Mouse (Mus musculus) midbrain, embryonic 16.5 days (tissue): ENCODE data around the gene Rab11fip3. TPM values are rescaled to one million over a fixed set of nuclear protein-coding genes. Genes with fewer than 3 reads are reported as not detected.

Experiments used
- ATAC-seq: fragments of 200-750 bp; cut with Nextera tagmentation; 2 replicates; pipeline ENCODE4 v1.8.0; 2017; ENCODE audit warnings: moderate TSS enrichment
- H3K27ac ChIP-seq: fragments of 300-500 bp; sonication (generic); 2 replicates; pipeline ENCODE4 v1.5.1; 2014; ENCODE audit warnings: mild to moderate bottlenecking, low read length, mixed read lengths
- H3K27me3 ChIP-seq: fragments of 300-500 bp; sonication (generic); 2 replicates; pipeline ENCODE4 v1.6.1; 2014; ENCODE audit warnings: low read depth, low read length, mixed read lengths; ENCODE audit not compliant: control insufficient read depth, insufficient read depth
- H3K36me3 ChIP-seq: fragments of 300-500 bp; sonication (generic); 2 replicates; pipeline ENCODE4 v1.6.1; 2014; ENCODE audit warnings: mild to moderate bottlenecking, low read length, moderate library complexity, mixed read lengths; ENCODE audit not compliant: control insufficient read depth, insufficient read depth
- H3K4me1 ChIP-seq: fragments of 300-500 bp; sonication (generic); 2 replicates; pipeline ENCODE4 v1.6.1; 2014; ENCODE audit warnings: mild to moderate bottlenecking, low read length, mixed read lengths; ENCODE audit not compliant: control insufficient read depth, insufficient read depth
- H3K4me2 ChIP-seq: fragments of 300-500 bp; sonication (generic); 2 replicates; pipeline ENCODE4 v1.6.1; 2014; ENCODE audit warnings: mild to moderate bottlenecking, low read length, mixed read lengths
- H3K4me3 ChIP-seq: fragments of 300-500 bp; sonication (generic); 2 replicates; pipeline ENCODE4 v1.5.1; 2014; ENCODE audit warnings: low read depth, mild to moderate bottlenecking, low read length, moderate library complexity, mixed read lengths
- H3K9ac ChIP-seq: fragments of 300-500 bp; sonication (generic); 2 replicates; pipeline ENCODE4 v1.6.1; 2014; ENCODE audit warnings: low read depth, low read length, mixed read lengths
- H3K9me3 ChIP-seq: fragments of 300-500 bp; sonication (generic); replicated peaks from 2 replicates; pipeline ENCODE4 v1.6.1; 2014; ENCODE audit warnings: mild to moderate bottlenecking, low read length, mixed read lengths; ENCODE audit not compliant: control insufficient read depth, poor library complexity, severe bottlenecking
- WGBS: fragments of 180-500 bp; shearing (Covaris S2); extraction: QIAGEN DNeasy Blood & Tissue Kit; methylation state at CpG from one replicate; pipeline ENCODE4 v1.1.7; 2014; 5-methylcytosine and 5-hydroxymethylcytosine counted together
- polyA plus RNA-seq: library from polyadenylated mRNA; unstranded; fragments of >200 nt; fragmentation: Nextera tagmentation; extraction: Ambion mirVana; gene quantifications from 2 replicates; pipeline ENCODE4 v1.2.1, GENCODE M21; 2015

Gene Rab11fip3
- polyA plus RNA-seq, 1 experiment from 2014 or later = 25.8 TPM

DNA sequence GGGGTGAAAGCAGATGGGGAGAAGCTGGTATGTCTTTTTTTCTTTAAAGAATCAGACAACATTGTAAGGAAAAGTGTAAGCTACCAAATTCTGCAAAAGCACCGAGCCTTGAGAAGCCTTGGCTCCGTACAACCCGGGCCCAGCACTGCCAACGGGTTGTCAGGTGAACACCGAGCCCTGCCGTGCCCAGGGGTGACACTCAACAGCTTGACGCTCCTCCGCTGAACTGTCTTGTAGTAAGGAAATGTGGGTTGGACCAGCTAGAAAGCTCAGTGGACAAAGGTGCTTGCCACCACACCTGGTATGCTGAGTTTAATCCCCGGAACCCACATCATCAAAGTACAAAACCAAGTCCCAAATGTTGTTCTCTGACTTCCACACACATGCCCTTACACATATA, 44.7 kb downstream of the Rab11fip3 start:
- 97% methylated on average over 9 of the region's 9 CpGs for WGBS
- no peaks in the 10 kb centered on the region for H3K27me3 ChIP-seq

DNA sequence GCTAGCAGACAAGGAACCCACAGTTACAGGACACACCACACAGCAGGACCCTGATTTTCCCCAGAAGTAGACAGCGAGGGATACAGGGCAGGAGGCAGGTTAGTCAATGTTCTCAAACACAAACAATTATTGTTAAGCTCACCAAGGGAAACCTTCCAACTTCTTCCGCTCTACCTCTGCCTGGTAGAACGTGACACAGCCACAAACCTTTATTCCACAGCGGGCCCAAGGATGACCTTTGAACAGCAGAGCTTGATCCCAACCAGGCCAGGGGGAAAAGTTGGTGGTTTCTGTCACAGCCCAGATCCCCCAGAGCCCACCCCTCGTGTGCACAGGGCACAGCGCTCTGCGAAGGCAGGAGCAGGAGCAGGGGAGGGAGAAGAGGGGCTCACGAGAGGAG, 45.4 kb downstream of the Rab11fip3 start:
- no peaks in the 10 kb centered on the region for H3K27me3 ChIP-seq
- no peak overlapping the region for H3K9ac ChIP-seq
- WGBS = 94% methylated on average over 8 of the region's 8 CpGs
- no peak for ATAC-seq
- H3K9me3 ChIP-seq = no peaks in the 10 kb centered on the region
- no peak overlapping the region for H3K4me3 ChIP-seq
- no peaks in the 10 kb centered on the region for H3K4me1 ChIP-seq
- H3K4me2 ChIP-seq = no peak overlapping the region
- no peak overlapping the region for H3K27ac ChIP-seq
- no peaks in the 10 kb centered on the region; the same call in 1 of the 2 replicates for H3K36me3 ChIP-seq

More for the DNA sequence above, 44.7 kb downstream of the Rab11fip3 start:
- Histone ChIP-seq H3K27ac (no peak overlapping the region), H3K4me2 (no peak overlapping the region), H3K36me3 (no peaks in the 10 kb centered on the region; the same call in 1 of the 2 replicates), H3K9ac (no peak overlapping the region), H3K9me3 (no peaks in the 10 kb centered on the region), H3K4me1 (no peaks in the 10 kb centered on the region), H3K4me3 (no peak overlapping the region)
- ATAC-seq = no peak

DNA sequence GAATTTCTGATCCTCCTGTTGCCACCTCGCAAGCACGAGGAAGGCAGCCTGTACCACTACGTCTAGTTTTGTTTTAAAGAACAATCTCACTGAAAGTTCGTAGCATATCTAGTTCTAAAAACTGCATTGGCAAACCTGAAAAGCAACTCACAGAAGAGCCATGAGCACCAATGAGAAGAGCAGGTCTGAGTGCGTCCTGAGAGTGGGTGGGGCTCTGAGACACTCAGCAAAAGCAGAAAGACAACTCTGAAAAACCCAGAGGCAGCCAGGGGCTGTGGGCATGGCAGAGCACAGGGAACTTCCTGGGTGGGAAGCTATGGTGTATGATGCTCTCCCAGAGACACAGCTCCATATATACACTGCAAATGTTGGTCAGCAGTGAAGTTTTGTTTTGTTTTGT, 46.2 kb downstream of the Rab11fip3 start:
- H3K27ac ChIP-seq = no peak overlapping the region
- WGBS = 91% methylated on average over 5 of the region's 5 CpGs
- no peaks in the 10 kb centered on the region for H3K4me1 ChIP-seq
- H3K36me3 ChIP-seq = no peaks in the 10 kb centered on the region; the same call in 1 of the 2 replicates
- no peak overlapping the region for H3K9ac ChIP-seq
- no peak overlapping the region for H3K4me3 ChIP-seq
- no peaks in the 10 kb centered on the region for H3K9me3 ChIP-seq
- ATAC-seq = no peak
- H3K27me3 ChIP-seq = no peaks in the 10 kb centered on the region
- no peak overlapping the region for H3K4me2 ChIP-seq

DNA sequence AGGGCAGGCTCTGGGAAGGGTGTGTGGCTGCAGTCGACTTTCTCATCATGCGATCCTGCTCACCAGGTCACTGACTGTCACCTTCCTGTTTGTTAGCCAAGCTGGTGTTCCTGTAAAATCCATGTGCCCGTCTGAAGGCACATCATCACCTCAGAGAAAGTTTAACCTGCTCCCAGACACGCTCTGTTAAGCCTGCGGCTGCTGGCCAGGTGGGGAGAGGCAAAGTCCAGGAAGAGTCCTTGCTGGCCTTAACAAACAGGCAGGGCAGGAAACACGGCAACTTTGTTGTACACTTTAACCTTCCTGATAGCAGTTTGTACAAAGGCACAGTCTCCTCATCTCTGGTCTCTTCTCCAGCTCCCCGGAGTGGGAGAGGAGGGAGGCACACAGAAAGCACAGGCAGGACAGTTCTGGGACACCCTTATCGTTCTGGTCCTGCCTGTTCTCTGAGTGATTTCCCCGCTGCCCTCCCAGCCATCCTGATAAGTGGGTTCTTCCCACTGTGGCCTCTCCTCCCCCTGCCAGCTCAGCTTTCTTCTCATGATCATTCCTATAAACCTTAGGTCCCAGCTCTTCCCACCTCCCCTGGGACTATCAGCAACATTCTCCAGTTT, 47.5 kb downstream of the Rab11fip3 start:
- 88% methylated on average over 9 of the region's 9 CpGs for WGBS
- H3K4me2 ChIP-seq = no peak overlapping the region

DNA sequence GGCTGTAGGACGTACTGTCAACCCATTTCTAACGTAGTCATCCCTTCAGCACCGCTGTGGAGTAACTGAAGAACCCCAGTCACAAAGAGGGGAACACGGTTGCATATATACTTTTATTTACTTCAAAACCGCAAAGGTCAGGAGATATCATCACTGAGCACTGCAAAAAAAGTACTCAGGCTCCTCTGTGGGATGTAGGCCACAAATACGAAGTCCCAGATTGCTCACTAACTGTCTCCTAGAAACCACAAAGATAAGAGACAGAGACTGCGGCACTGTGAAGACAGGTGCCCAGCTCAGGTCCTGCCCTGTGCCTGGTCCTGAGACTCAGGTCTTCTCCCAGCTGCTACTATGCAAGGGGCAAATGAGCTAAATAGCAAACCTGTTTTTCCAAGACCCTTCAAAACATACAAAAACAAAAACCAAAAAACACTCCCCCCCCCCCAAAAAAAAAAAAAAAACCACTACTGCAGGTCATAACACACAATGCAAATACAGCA, 48.5 kb downstream of the Rab11fip3 start:
- Histone ChIP-seq H3K4me3 (no peak overlapping the region), H3K27me3 (no peaks in the 10 kb centered on the region), H3K9ac (no peak overlapping the region), H3K36me3 (peaks cover 1% of the 10 kb centered on the region), H3K4me1 (no peaks in the 10 kb centered on the region), H3K9me3 (no peaks in the 10 kb centered on the region), H3K27ac (no peak overlapping the region), H3K4me2 (no peak overlapping the region)
- no peak for ATAC-seq
- WGBS = 91% methylated on average over 7 of the region's 7 CpGs

More for the DNA sequence above, 47.5 kb downstream of the Rab11fip3 start:
- Histone ChIP-seq H3K36me3 (no peaks in the 10 kb centered on the region; the same call in 1 of the 2 replicates), H3K27ac (no peak overlapping the region), H3K4me3 (no peak overlapping the region), H3K4me1 (no peaks in the 10 kb centered on the region), H3K9ac (no peak overlapping the region), H3K27me3 (no peaks in the 10 kb centered on the region), H3K9me3 (no peaks in the 10 kb centered on the region)
- no peak for ATAC-seq

DNA sequence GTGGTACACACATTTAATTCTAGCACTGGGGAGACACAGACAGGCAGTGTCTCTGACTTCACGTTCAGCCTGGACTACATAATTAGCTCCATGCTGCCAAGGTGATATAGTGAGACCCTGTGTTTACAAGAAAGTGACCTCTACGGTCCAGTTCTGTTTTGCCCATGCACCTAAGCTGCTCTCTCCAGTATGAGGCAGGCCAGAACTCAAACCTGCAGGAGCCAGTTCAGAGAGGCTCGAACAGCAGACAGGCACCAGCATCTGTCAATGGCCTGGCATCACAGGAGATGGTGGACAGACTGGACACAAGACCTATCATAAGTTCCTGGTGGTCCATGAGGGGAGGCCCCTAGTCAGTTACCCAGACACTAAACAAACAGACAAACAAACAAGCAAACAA, 51.0 kb downstream of the Rab11fip3 start:
- Histone ChIP-seq H3K4me1 (no peaks in the 10 kb centered on the region), H3K4me3 (no peak overlapping the region), H3K27me3 (no peaks in the 10 kb centered on the region), H3K9me3 (no peaks in the 10 kb centered on the region), H3K4me2 (no peak overlapping the region), H3K9ac (no peak overlapping the region), H3K27ac (no peak overlapping the region), H3K36me3 (peaks cover 14% of the 10 kb centered on the region)
- WGBS = 86% methylated on average over 3 of the region's 3 CpGs
- ATAC-seq = no peak

DNA sequence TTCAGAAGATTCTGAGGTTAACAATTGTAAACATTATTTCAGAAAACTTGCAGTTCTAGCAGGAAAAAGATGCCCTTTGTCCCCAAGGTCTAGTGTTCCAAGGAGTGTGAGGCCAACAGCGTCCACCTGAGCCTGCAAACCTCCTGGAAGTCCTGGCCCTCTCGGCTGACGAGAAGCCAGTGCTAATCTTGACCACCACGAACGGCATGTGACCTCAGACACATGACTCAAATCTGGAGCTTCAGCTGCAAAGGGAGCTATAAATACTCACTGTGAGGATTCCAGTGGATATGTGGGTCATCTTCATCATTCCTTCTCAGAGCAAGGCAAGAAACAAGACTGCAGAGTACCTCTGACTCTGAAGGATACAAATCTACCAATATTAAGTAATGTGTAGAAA, 51.4 kb downstream of the Rab11fip3 start:
- Histone ChIP-seq H3K27me3 (no peaks in the 10 kb centered on the region), H3K36me3 (peaks cover 15% of the 10 kb centered on the region), H3K9ac (no peak overlapping the region), H3K4me2 (no peak overlapping the region), H3K4me3 (no peak overlapping the region), H3K9me3 (no peaks in the 10 kb centered on the region), H3K27ac (no peak overlapping the region), H3K4me1 (no peaks in the 10 kb centered on the region)
- 85% methylated on average over 5 of the region's 5 CpGs for WGBS
- ATAC-seq = no peak

DNA sequence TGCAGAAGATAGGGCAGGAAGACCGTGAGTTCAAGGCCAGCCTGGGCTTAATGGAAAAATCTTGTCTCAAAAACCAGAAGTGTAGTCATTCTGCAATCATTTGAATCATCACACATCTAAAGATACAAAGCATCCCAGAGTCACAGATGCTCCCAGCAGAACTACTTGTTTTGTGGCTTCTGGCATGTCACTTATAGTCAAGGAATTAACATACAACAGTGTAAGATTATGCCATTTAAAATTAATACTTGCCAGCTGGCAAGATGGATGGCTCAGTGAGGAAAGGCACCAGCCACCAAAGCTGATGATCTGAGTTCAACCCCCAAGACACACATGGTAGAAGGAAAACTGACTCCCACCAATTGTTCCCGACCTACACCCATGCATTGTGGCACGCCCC, 52.3 kb downstream of the Rab11fip3 start:
- no peak overlapping the region for H3K27ac ChIP-seq
- H3K4me3 ChIP-seq = no peak overlapping the region
- no peak for ATAC-seq
- H3K4me1 ChIP-seq = no peaks in the 10 kb centered on the region
- no peak overlapping the region for H3K4me2 ChIP-seq
- H3K27me3 ChIP-seq = no peaks in the 10 kb centered on the region
- no peak overlapping the region for H3K9ac ChIP-seq
- peaks cover 15% of the 10 kb centered on the region for H3K36me3 ChIP-seq
- no peaks in the 10 kb centered on the region for H3K9me3 ChIP-seq
- WGBS = 93% methylated on average over 3 of the region's 3 CpGs

DNA sequence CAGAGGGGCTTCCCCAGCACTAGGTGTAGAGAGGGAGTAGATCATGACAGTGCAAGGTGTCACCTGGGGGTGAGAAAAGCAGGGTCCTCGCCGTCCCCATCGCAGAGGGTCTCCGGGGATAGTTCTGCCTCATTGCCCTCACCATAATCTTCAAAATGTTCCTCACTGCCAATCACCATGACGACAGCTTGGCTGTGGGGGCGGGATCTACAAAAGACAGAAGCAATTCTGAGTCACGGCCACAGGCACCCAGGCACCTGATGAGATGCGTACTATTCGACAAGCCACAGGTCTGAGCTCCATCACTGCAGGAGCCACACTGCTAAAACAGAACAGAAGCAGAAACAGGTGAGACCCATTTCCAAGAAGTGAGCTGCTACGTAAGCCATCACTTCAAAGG, 55.6 kb downstream of the Rab11fip3 start:
- no peak overlapping the region for H3K27ac ChIP-seq
- no peaks in the 10 kb centered on the region for H3K4me1 ChIP-seq
- H3K9ac ChIP-seq = no peak overlapping the region
- no peaks in the 10 kb centered on the region for H3K27me3 ChIP-seq
- 84% methylated on average over 10 of the region's 10 CpGs for WGBS
- no peaks in the 10 kb centered on the region for H3K9me3 ChIP-seq
- H3K4me2 ChIP-seq = no peak overlapping the region
- ATAC-seq = no peak
- no peak overlapping the region for H3K4me3 ChIP-seq
- peaks cover 18% of the 10 kb centered on the region for H3K36me3 ChIP-seq
